Mouse (Mus musculus) liver, postnatal 0 days (tissue): Measurements from ENCODE around the gene Krtap19-2.

Experiments
- CTCF ChIP-seq: sonication (generic); IDR thresholded peaks from 2 replicates; pipeline ENCODE4 v1.5.1; 2016; ENCODE audit warnings: antibody characterized with exemption, low read depth
- EP300 ChIP-seq: IDR thresholded peaks from 2 replicates; pipeline ENCODE4 v1.6.1; 2016; ENCODE audit warnings: antibody characterized with exemption, low read depth, mild to moderate bottlenecking

DNA sequence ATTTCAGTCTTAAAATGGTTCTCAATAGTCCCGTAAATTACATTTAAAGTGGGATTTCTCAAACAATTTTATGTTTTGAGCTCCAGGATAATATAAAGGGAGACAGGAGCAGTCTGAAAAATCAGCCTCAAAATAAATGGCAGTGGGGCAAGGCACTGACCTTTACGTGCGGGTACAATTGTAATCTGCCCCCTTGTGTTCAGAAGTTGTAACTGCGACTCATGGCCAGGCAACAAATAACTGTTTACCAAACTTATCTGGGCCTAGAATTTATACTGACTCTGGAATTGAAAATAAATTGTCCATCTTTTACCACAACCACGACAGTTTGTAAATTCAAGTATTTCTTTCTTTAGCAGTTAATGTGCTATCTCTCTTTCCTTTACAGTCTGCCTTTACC, 22.6 kb downstream of the Krtap19-2 start:
- peak; percentile 71 for TF ChIP-seq CTCF
- no peak for TF ChIP-seq EP300
